Mouse (Mus musculus) kidney, postnatal 0 days (tissue): Measurements from ENCODE around the gene Prkce. TPM values are rescaled to one million over a fixed set of nuclear protein-coding genes. Genes with fewer than 3 reads are reported as not detected.
A peak's percentile ranks its signal among the peaks of the same experiment; 100 is the strongest.

Source experiments
- ATAC-seq: fragments of 200-750 bp; cut with Nextera tagmentation; replicated peaks from 2 replicates; pipeline ENCODE4 v1.8.0; 2017; ENCODE audit warnings: low read depth, moderate number of reproducible peaks, moderate TSS enrichment, moderate library complexity; ENCODE audit not compliant: low FRiP score
- DNase-seq: peaks from one replicate; pipeline ENCODE4 v3.0.0-alpha.2; 2016; ENCODE audit warnings: low spot score
- H3K27ac ChIP-seq: fragments of 300-500 bp; sonication (generic); 2 replicates; pipeline ENCODE4 v1.5.1; 2014; ENCODE audit warnings: mild to moderate bottlenecking
- H3K27me3 ChIP-seq: fragments of 300-500 bp; sonication (generic); 2 replicates; pipeline ENCODE4 v1.6.1; 2014; ENCODE audit warnings: low read length, mixed read lengths; ENCODE audit not compliant: insufficient read depth
- H3K36me3 ChIP-seq: fragments of 300-500 bp; sonication (generic); 2 replicates; pipeline ENCODE4 v1.6.1; 2014; ENCODE audit warnings: low read length, mixed read lengths; ENCODE audit not compliant: insufficient read depth
- H3K4me1 ChIP-seq: fragments of 300-500 bp; sonication (generic); replicated peaks from 2 replicates; pipeline ENCODE4 v1.6.1; 2014; ENCODE audit warnings: antibody characterized with exemption, low read length, mixed read lengths; ENCODE audit not compliant: insufficient read depth
- H3K4me2 ChIP-seq: fragments of 300-500 bp; sonication (generic); 2 replicates; pipeline ENCODE4 v1.6.1; 2014; ENCODE audit warnings: mild to moderate bottlenecking, low read length, moderate library complexity, mixed read lengths
- H3K4me3 ChIP-seq: fragments of 300-500 bp; sonication (generic); replicated peaks from 2 replicates; pipeline ENCODE4 v1.5.1; 2014; ENCODE audit warnings: low read depth, low read length
- H3K9ac ChIP-seq: fragments of 300-500 bp; sonication (generic); 2 replicates; pipeline ENCODE4 v1.6.1; 2014; ENCODE audit warnings: low read depth, low read length
- H3K9me3 ChIP-seq: fragments of 300-500 bp; sonication (generic); replicated peaks from 2 replicates; pipeline ENCODE4 v1.6.1; 2016; ENCODE audit warnings: low read length, inconsistent platforms, mixed read lengths
- CTCF ChIP-seq: IDR thresholded peaks from 2 replicates; pipeline ENCODE4 v1.5.1; 2016; ENCODE audit warnings: antibody characterized with exemption, low read depth, mild to moderate bottlenecking, moderate library complexity
- WGBS: fragments of 180-500 bp; shearing (Covaris S2); extraction: QIAGEN DNeasy Blood & Tissue Kit; methylation state at CpG from one replicate; pipeline ENCODE4 v1.1.7; 2014; 5-methylcytosine and 5-hydroxymethylcytosine counted together
- polyA plus RNA-seq: library from polyadenylated mRNA; unstranded; fragments of >200 nt; fragmentation: Nextera tagmentation; extraction: Ambion mirVana; gene quantifications from 2 replicates; pipeline ENCODE4 v1.2.1, GENCODE M21; 2015

Prkce gene
- polyA plus RNA-seq, 1 experiment from 2014 or later = 6.0 TPM

- no peak for TF ChIP-seq CTCF
- DNase-seq (no peak), ATAC-seq (no peak)
- H3K27me3 ChIP-seq = no peaks in the 10 kb centered on the region
- H3K4me3 ChIP-seq = no peak overlapping the region
- H3K36me3 ChIP-seq = no peaks in the 10 kb centered on the region
- no peak overlapping the region for H3K4me2 ChIP-seq
- H3K9ac ChIP-seq = no peak overlapping the region
- H3K4me1 ChIP-seq = peaks cover 4% of the 10 kb centered on the region; the same call in 1 of the 2 replicates
- no peak overlapping the region for H3K27ac ChIP-seq
- no peaks in the 10 kb centered on the region for H3K9me3 ChIP-seq
These were observed 229.5 kb downstream of the Prkce start for GRCm38 (mm10) chr17:86397097-86397496.

- DNase-seq (no peak), ATAC-seq (no peak)
- H3K36me3 ChIP-seq = no peaks in the 10 kb centered on the region
- H3K4me1 ChIP-seq = peaks cover 4% of the 10 kb centered on the region; the same call in 1 of the 2 replicates
- no peak overlapping the region for H3K9ac ChIP-seq
- 70% methylated on average over 5 of the region's 5 CpGs for WGBS
- H3K4me2 ChIP-seq = no peak overlapping the region
- no peak for TF ChIP-seq CTCF
- no peak overlapping the region for H3K27ac ChIP-seq
- no peak overlapping the region for H3K4me3 ChIP-seq
- no peaks in the 10 kb centered on the region for H3K9me3 ChIP-seq
- no peaks in the 10 kb centered on the region for H3K27me3 ChIP-seq
These were observed 230.1 kb downstream of the Prkce start for GRCm38 (mm10) chr17:86397647-86398046.

- Histone ChIP-seq H3K36me3 (no peaks in the 10 kb centered on the region), H3K9me3 (no peaks in the 10 kb centered on the region), H3K27ac (no peak overlapping the region), H3K27me3 (no peaks in the 10 kb centered on the region), H3K4me2 (no peak overlapping the region), H3K9ac (no peak overlapping the region), H3K4me3 (no peak overlapping the region), H3K4me1 (peaks cover 4% of the 10 kb centered on the region; the same call in 1 of the 2 replicates)
- no peak for ATAC-seq
- TF ChIP-seq CTCF = no peak
- WGBS = 90% methylated on average over 1 of the region's 1 CpGs
- no peak for DNase-seq
These were observed 230.6 kb downstream of the Prkce start for GRCm38 (mm10) chr17:86398226-86398625.

GRCm38 (mm10) chr17:86400032-86400431, 232.4 kb downstream of the Prkce start:
- Histone ChIP-seq H3K9ac (no peak overlapping the region), H3K4me3 (no peak overlapping the region), H3K36me3 (no peaks in the 10 kb centered on the region), H3K4me1 (peaks cover 7% of the 10 kb centered on the region; the same call in 1 of the 2 replicates), H3K27ac (peak overlapping the region; percentile 48; the same call in 1 of the 2 replicates), H3K9me3 (no peaks in the 10 kb centered on the region), H3K4me2 (no peak overlapping the region), H3K27me3 (no peaks in the 10 kb centered on the region)
- ATAC-seq (no peak), DNase-seq (peak; percentile 42)
- TF ChIP-seq CTCF = no peak
- 50% methylated on average over 4 of the region's 4 CpGs for WGBS

- Histone ChIP-seq H3K4me1 (peaks cover 14% of the 10 kb centered on the region; the same call in 1 of the 2 replicates), H3K4me3 (no peak overlapping the region), H3K27me3 (no peaks in the 10 kb centered on the region), H3K9me3 (no peaks in the 10 kb centered on the region), H3K27ac (peak overlapping the region; percentile 68), H3K9ac (no peak overlapping the region), H3K36me3 (no peaks in the 10 kb centered on the region), H3K4me2 (no peak overlapping the region)
- WGBS = 38% methylated on average over 11 of the region's 11 CpGs
- TF ChIP-seq CTCF = peak; percentile 30; the same call in 1 of the 2 replicates
- DNase-seq (peak; percentile 82), ATAC-seq (no peak)
These were observed 237.4 kb downstream of the Prkce start for GRCm38 (mm10) chr17:86404795-86405501.

GRCm38 (mm10) chr17:86405644-86406043, 238.1 kb downstream of the Prkce start:
- Histone ChIP-seq H3K4me3 (no peak overlapping the region), H3K4me2 (no peak overlapping the region), H3K27me3 (no peaks in the 10 kb centered on the region), H3K4me1 (peaks cover 14% of the 10 kb centered on the region; the same call in 1 of the 2 replicates), H3K36me3 (no peaks in the 10 kb centered on the region), H3K27ac (peak overlapping the region; percentile 68; the same call in 1 of the 2 replicates), H3K9me3 (no peaks in the 10 kb centered on the region), H3K9ac (no peak overlapping the region)
- TF ChIP-seq CTCF = no peak
- no peak for ATAC-seq
- peak; percentile 27 for DNase-seq
- 42% methylated on average over 8 of the region's 8 CpGs for WGBS
